Mouse (Mus musculus) G1E (cell line): Measurements from ENCODE around the gene Ankrd13c. TPM values are rescaled to one million over a fixed set of nuclear protein-coding genes. Genes with fewer than 3 reads are reported as not detected.
"Not testable (repeated sequence)": the region's sequence is repeated elsewhere in the genome, so short reads cannot be mapped to it uniquely, and the experiment has no call there.

Experiments
- ATAC-seq: 2 replicates; pipeline ENCODE4 v1.8.0; 2016; ENCODE audit warnings: mild to moderate bottlenecking; ENCODE audit not compliant: insufficient number of reproducible peaks, poor library complexity, low FRiP score, severe bottlenecking; ENCODE audit errors: extremely low read depth
- DNase-seq: peaks from one replicate; pipeline ENCODE4 v3.0.0; 2012; ENCODE audit warnings: low spot score
- H3K27me3 ChIP-seq: 2 replicates; pipeline ENCODE4 v1.6.1; 2012; ENCODE audit warnings: mild to moderate bottlenecking, low read length, inconsistent platforms; ENCODE audit not compliant: insufficient read depth
- H3K36me3 ChIP-seq: replicated peaks from 2 replicates; pipeline ENCODE3; 2012; ENCODE audit warnings: mild to moderate bottlenecking, inconsistent platforms
- H3K4me1 ChIP-seq: 2 replicates; pipeline ENCODE4 v1.6.1; 2012; ENCODE audit warnings: low read depth, low read length, inconsistent platforms, mixed read lengths; ENCODE audit not compliant: insufficient read depth
- H3K4me3 ChIP-seq: 2 replicates; pipeline ENCODE4 v1.5.1; 2012; ENCODE audit warnings: low read depth, mild to moderate bottlenecking, inconsistent platforms, low read length, moderate library complexity, mixed read lengths
- H3K9me3 ChIP-seq: replicated peaks from 2 replicates; pipeline ENCODE4 v1.6.1; 2012; ENCODE audit warnings: inconsistent platforms
- CTCF ChIP-seq: IDR thresholded peaks from 2 replicates; pipeline ENCODE4 v1.5.1; 2012; ENCODE audit warnings: low read depth, low read length, inconsistent platforms, mixed read lengths
- GATA1 ChIP-seq: IDR thresholded peaks from 2 replicates; pipeline ENCODE4 v1.6.1; 2012; ENCODE audit warnings: borderline replicate concordance, low read length, inconsistent platforms, mixed read lengths
- GATA2 ChIP-seq: IDR thresholded peaks from 2 replicates; pipeline ENCODE4 v1.6.1; 2012; ENCODE audit warnings: low read depth, low read length, inconsistent platforms, borderline replicate concordance
- POLR2AphosphoS5 ChIP-seq: IDR thresholded peaks from 2 replicates; pipeline ENCODE4 v1.6.1; 2012; ENCODE audit warnings: low read depth, low read length, inconsistent platforms; ENCODE audit not compliant: insufficient replicate concordance
- TAL1 ChIP-seq: conservative IDR thresholded peaks from 2 replicates; pipeline ENCODE4 v1.6.1; 2012; ENCODE audit warnings: low read depth, low read length, inconsistent platforms, mixed read lengths
- polyA plus RNA-seq: library from polyadenylated mRNA; stranded (reverse); fragments of >175 nt; gene quantifications from 2 replicates; pipeline ENCODE4 v1.2.3, GENCODE M21; 2012
- total RNA-seq, 2 experiments: library from RNA; stranded (forward) in 1 of 2; stranded (reverse) in 1 of 2; fragments of 200-1000 nt in 1 of 2; fragments of >200 nt in 1 of 2; fragmentation: Nextera tagmentation in 1 of 2; gene quantifications; 2 replicates each; pipeline ENCODE4 v1.2.3; 2014 to 2017

The Ankrd13c gene
- total and polyA plus RNA-seq, 3 experiments = 36.1 to 82.8 (median 51.3) TPM

DNA sequence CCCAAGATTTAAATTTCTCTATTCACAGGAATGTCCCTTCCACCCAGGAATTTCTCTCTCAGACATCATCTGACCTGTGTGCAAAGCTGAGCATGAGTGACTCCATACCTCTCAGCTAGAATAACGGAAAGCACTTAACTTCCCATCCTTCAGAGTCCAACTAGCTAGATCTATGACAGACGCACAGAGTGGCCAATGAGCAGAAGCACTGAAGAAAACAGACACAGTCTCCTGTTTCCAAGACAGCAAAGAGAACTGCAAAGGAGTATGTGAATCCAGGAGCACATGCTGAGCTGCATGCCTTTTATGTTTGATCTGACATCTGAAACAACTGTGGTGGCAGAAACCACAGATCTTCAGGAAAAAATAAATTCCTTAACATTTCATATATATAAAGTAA lies 20.3 kb upstream of the Ankrd13c start:
- Histone ChIP-seq H3K9me3 (no peaks in the 10 kb centered on the region), H3K4me3 (no peak overlapping the region), H3K4me1 (no peaks in the 10 kb centered on the region), H3K27me3 (peaks cover 11% of the 10 kb centered on the region), H3K36me3 (no peaks in the 10 kb centered on the region)
- no peak for ATAC-seq
- DNase-seq = no peak
- TF ChIP-seq GATA2 (no peak), CTCF (no peak), GATA1 (no peak), TAL1 (no peak), POLR2AphosphoS5 (no peak)

- Histone ChIP-seq H3K4me1 (no peaks in the 10 kb centered on the region), H3K9me3 (no peaks in the 10 kb centered on the region), H3K36me3 (no peaks in the 10 kb centered on the region), H3K27me3 (peaks cover 14% of the 10 kb centered on the region), H3K4me3 (no peak overlapping the region)
- DNase-seq (no peak), ATAC-seq (no peak)
- no peak for TF ChIP-seq GATA2
- no peak for TF ChIP-seq POLR2AphosphoS5
These were observed 18.3 kb upstream of the Ankrd13c start for GRCm38 (mm10) chr3:157928731-157929130.

GRCm38 (mm10) chr3:157929417-157929816 lies 17.6 kb upstream of the Ankrd13c start:
- no peaks in the 10 kb centered on the region for H3K4me1 ChIP-seq
- no peaks in the 10 kb centered on the region for H3K9me3 ChIP-seq
- H3K4me3 ChIP-seq = no peak overlapping the region
- DNase-seq = no peak
- H3K36me3 ChIP-seq = no peaks in the 10 kb centered on the region
- H3K27me3 ChIP-seq = peaks cover 16% of the 10 kb centered on the region
- no peak for ATAC-seq
- TF ChIP-seq GATA2 = no peak
- TF ChIP-seq POLR2AphosphoS5 = no peak

- TF ChIP-seq POLR2AphosphoS5 (no peak), TAL1 (no peak), CTCF (no peak), GATA2 (no peak), GATA1 (no peak)
- Histone ChIP-seq H3K27me3 (peaks cover 11% of the 10 kb centered on the region; the same call in 1 of the 2 replicates), H3K36me3 (no peaks in the 10 kb centered on the region), H3K4me3 (no peak overlapping the region), H3K4me1 (no peaks in the 10 kb centered on the region), H3K9me3 (no peaks in the 10 kb centered on the region)
- DNase-seq (no peak), ATAC-seq (no peak)
These were observed 15.4 kb upstream of the Ankrd13c start for GRCm38 (mm10) chr3:157931592-157931991.

GRCm38 (mm10) chr3:157932074-157932473 lies 15.0 kb upstream of the Ankrd13c start:
- H3K4me3 ChIP-seq = no peak overlapping the region
- no peaks in the 10 kb centered on the region for H3K4me1 ChIP-seq
- no peak for TF ChIP-seq GATA2
- TF ChIP-seq POLR2AphosphoS5 = no peak
- no peak for TF ChIP-seq TAL1
- TF ChIP-seq CTCF = no peak
- TF ChIP-seq GATA1 = no peak
- no peaks in the 10 kb centered on the region for H3K9me3 ChIP-seq
- no peak for DNase-seq
- no peak for ATAC-seq
- H3K36me3 ChIP-seq = no peaks in the 10 kb centered on the region
- H3K27me3 ChIP-seq = peaks cover 11% of the 10 kb centered on the region; the same call in 1 of the 2 replicates

GRCm38 (mm10) chr3:157933223-157933622 lies 13.8 kb upstream of the Ankrd13c start:
- H3K36me3 ChIP-seq, H3K4me1 ChIP-seq, H3K4me3 ChIP-seq, H3K27me3 ChIP-seq, DNase-seq, ATAC-seq, H3K9me3 ChIP-seq: not testable (repeated sequence)

GRCm38 (mm10) chr3:157934301-157934823 lies 12.7 kb upstream of the Ankrd13c start:
- no peaks in the 10 kb centered on the region for H3K4me1 ChIP-seq
- no peaks in the 10 kb centered on the region for H3K36me3 ChIP-seq
- no peak overlapping the region for H3K4me3 ChIP-seq
- ATAC-seq = no peak
- DNase-seq = no peak
- TF ChIP-seq TAL1 (no peak), GATA1 (no peak), CTCF (no peak), GATA2 (no peak), POLR2AphosphoS5 (no peak)
- H3K9me3 ChIP-seq = no peaks in the 10 kb centered on the region
- H3K27me3 ChIP-seq = peaks cover 6% of the 10 kb centered on the region; the same call in 1 of the 2 replicates
